Mouse (Mus musculus) urinary bladder, postnatal 14 days (tissue): ENCODE measurements around the gene Zbtb16.

Experiments
- DNase-seq: peaks from one replicate; pipeline ENCODE4 v3.0.0; 2021; ENCODE audit warnings: low spot score

Gene Zbtb16

GRCm38 (mm10) chr9:48767666-48768432 is 68.2 kb downstream of the Zbtb16 start:
- DNase-seq: no peak

- DNase-seq: no peak
These were observed 70.1 kb downstream of the Zbtb16 start for GRCm38 (mm10) chr9:48765927-48766326.

- no peak for DNase-seq
These were observed 71.7 kb downstream of the Zbtb16 start for GRCm38 (mm10) chr9:48764311-48764710.

GRCm38 (mm10) chr9:48761732-48762637 is 74.0 kb downstream of the Zbtb16 start:
- no peak for DNase-seq

GRCm38 (mm10) chr9:48761175-48761556 is 74.9 kb downstream of the Zbtb16 start:
- no peak for DNase-seq

GRCm38 (mm10) chr9:48760449-48761174 is 75.4 kb downstream of the Zbtb16 start:
- peak; percentile 52 for DNase-seq

GRCm38 (mm10) chr9:48759098-48759497 is 76.9 kb downstream of the Zbtb16 start:
- DNase-seq: no peak

GRCm38 (mm10) chr9:48757650-48758580 is 78.1 kb downstream of the Zbtb16 start:
- no peak for DNase-seq

- no peak for DNase-seq
These were observed 79.7 kb downstream of the Zbtb16 start for GRCm38 (mm10) chr9:48756261-48756812.

GRCm38 (mm10) chr9:48755438-48756070 is 80.5 kb downstream of the Zbtb16 start:
- no peak for DNase-seq

DNA sequence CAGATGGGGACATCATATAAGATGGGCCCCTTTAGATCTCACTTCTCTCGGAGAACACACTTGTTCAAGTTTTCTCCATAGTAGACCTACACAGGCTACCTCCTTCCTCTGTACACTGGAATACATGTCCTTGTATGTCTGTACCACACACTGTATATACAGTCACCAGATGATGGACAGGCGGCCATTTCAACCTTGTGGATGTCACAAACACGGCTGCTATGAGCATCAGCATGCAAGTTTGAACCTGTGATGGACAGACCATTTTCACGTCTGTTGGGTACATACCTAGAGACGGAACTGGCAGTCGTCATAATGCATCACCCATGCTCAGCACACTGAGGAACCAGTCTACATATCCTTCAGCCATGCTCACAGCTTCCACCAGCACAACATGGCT is 81.6 kb downstream of the Zbtb16 start:
- no peak for DNase-seq

- DNase-seq: peak; percentile 46
These were observed 82.1 kb downstream of the Zbtb16 start for GRCm38 (mm10) chr9:48753881-48754280.

GRCm38 (mm10) chr9:48751900-48752299 is 84.1 kb downstream of the Zbtb16 start:
- no peak for DNase-seq

GRCm38 (mm10) chr9:48749666-48750065 is 86.4 kb downstream of the Zbtb16 start:
- no peak for DNase-seq

- DNase-seq: no peak
These were observed 86.9 kb downstream of the Zbtb16 start for GRCm38 (mm10) chr9:48749168-48749567.

GRCm38 (mm10) chr9:48748761-48749160 is 87.3 kb downstream of the Zbtb16 start:
- no peak for DNase-seq

DNA sequence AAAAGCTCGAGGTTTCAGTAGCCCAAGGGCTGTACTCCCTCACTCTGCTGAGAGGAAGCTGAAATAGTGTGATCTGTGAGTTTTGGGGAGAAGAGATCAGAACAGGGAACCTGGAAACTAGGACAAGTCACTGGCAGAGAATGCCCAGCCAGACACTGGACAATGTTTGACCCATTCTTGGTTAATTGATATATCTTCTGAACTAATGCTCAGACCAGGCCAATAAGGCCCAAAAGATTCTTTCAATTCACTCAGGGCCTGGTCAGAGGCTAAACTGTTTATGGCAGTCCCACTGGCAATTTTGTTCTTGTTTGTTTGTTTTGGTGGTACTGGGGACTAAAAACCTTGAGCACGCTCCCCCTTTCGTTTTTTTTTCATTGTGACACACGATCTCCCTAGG is 87.8 kb downstream of the Zbtb16 start:
- DNase-seq: no peak

DNA sequence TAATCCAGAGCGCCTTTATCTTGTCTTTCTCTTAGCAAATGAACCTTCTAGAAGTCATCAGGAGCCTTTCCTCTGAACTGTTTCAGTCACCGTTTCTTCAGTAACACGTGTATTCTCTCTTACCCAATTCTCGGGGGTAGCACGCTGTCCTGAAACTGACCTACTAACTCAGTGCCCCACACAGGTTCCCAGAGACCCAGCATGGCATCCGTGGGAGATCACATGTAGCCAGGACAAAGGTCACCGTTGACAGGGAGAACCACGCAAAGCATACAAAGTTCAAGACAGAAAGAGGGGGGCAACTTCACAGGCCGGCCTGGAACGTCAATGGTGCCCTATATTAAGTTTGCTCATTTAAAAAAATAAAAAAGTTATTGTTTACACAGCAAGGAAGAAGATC is 89.5 kb downstream of the Zbtb16 start:
- DNase-seq: no peak

DNA sequence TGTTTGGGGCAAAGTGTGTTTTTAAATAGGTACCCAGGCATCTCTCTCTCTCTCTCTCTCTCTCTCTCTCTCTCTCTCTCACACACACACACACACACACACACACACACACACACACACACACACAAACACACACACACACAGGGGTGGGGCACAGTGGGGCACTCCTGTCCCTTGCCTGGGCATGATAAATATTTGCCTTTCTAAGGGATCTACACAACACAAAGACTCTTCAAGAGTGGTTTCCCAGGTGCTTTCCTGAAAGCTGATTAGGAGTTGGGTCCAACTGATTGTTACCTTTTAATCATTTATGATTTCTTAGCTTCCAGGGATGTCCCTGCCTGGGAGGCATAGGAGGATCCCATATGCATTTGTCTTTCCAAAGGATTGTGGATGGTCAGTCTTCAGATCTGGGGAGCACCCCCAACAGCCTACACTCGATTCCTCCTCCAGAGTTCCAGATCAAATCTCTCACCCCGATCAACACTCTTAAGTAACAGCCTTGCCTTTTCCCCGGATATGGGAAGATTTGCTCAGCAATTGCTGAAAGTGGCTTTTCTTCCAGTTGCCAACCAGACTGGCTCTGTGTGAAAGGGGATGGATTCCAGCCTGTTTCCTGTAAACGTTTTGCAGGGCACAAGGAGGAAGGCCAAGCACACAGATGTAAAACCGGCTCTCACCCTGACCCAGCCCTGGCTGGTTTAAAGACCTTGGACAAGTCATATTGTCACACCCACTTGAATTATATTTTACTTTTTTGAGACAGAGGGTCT is 90.5 kb downstream of the Zbtb16 start:
- DNase-seq: no peak

- peak; percentile 93 for DNase-seq
These were observed 91.1 kb downstream of the Zbtb16 start for GRCm38 (mm10) chr9:48744916-48745315.
